Mouse (Mus musculus): ENCODE results near the gene Gimap4. TPM values are rescaled to one million over a fixed set of nuclear protein-coding genes. Genes with fewer than 3 reads are reported as not detected.
"Not testable (repeated sequence)": the region's sequence is repeated elsewhere in the genome, so short reads cannot be mapped to it uniquely, and the experiment has no call there.

The Gimap4 gene
- polyA plus RNA-seq, 1 experiment from 2014 or later, result 22.8 TPM

DNA sequence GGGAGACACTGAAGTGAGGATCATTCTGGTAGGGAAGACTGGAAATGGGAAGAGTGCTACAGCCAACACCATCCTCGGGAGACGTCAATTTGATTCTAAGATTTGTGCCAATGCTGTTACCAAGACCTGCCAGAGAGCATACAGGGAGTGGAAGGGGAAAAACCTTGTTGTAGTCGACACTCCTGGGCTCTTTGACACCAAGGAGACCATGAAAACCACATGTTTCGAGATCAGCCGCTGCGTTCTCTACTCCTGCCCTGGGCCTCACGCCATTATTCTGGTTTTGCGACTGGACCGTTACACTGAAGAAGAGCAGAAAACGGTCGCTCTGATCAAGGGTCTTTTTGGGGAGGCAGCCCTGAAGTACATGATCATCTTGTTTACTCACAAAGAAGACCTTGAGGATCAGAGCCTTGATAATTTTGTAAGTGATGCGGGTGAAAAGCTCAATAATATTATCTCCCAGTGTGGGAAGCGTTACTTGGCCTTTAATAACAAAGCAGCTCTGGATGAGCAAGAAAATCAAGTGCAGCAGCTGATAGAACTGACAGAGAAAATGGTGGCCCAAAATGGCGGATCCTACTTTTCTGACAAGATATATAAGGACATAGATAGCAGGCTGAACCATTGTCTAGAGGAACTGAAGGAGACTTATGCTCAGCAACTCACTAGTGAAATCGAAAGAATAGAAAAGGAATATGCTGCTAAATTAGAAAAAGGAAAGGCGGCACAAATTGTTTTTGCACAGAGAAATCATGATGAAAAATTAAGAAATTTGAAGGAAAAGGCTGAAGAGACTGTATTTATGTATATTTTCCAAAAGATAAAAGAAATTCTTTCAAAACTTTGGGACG, 6.6 kb upstream of the Gimap4 start:
- WGBS, result 92% methylated on average over 17 of the region's 17 CpGs
- H3K27ac ChIP-seq, result no peak overlapping the region
- no peaks in the 10 kb centered on the region for H3K27me3 ChIP-seq (replicated peaks)
- H3K9ac ChIP-seq, result no peak overlapping the region
- no peaks in the 10 kb centered on the region for H3K36me3 ChIP-seq
- 0 out of 2 replicates have a peak, but pooled peaks cover 6% of the 10 kb centered on the region for H3K4me1 ChIP-seq (replicated peaks)
- no peaks in the 10 kb centered on the region for H3K9me3 ChIP-seq
- no peak for ATAC-seq
- H3K4me3 ChIP-seq (replicated peaks), result no peak overlapping the region
- no peak overlapping the region for H3K4me2 ChIP-seq (replicated peaks)

DNA sequence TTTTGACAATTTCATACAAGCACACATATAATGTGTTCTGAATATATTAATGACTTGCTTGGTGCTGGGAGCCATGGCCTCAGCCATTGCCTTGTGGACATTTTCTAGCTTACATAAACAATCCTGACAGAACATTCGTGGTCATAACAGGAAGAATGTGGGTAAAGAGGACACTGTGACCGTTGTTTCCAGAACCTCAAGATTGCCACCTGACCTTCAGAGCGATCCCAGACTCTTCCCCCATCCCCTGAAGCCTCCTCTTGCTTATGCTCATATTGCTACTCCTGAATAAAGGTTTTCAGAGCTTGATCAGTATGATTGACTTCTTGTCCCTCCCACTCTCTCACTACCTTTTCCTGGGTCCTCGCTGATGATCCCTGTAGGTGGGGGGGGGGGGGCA, 6.0 kb upstream of the Gimap4 start:
- Histone ChIP-seq H3K27me3 (replicated peaks) (no peaks in the 10 kb centered on the region), H3K4me2 (replicated peaks) (no peak overlapping the region), H3K9me3 (no peaks in the 10 kb centered on the region), H3K4me1 (replicated peaks) (0 out of 2 replicates have a peak, but pooled peaks cover 6% of the 10 kb centered on the region), H3K4me3 (replicated peaks) (no peak overlapping the region), H3K36me3 (no peaks in the 10 kb centered on the region), H3K9ac (no peak overlapping the region), H3K27ac (no peak overlapping the region)
- ATAC-seq, result no peak
- WGBS, result 79% methylated on average over 4 of the region's 4 CpGs

DNA sequence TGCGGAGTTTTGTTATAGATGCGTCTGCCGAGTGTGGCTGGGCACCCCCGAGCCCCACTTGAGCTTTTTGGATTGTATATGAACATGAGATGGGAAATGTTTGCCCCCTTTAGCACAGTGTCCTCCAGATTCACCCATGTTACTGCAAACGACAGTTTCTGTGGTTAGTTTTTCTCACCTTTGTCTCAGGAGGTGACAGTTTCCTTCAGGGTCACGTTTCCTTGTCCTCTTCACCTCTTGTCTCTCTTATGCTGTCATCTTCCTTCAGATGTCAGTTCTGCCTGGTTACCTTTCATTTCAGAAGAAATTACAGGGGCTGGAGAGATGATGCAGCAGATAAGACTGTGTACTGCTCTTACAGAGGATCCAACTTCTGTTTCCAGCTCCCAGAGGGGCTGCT, 4.6 kb upstream of the Gimap4 start:
- ATAC-seq, result no peak
- Histone ChIP-seq H3K27me3 (replicated peaks) (no peaks in the 10 kb centered on the region), H3K36me3 (no peaks in the 10 kb centered on the region), H3K4me2 (replicated peaks) (no peak overlapping the region), H3K4me1 (replicated peaks) (0 out of 2 replicates have a peak, but pooled peaks cover 6% of the 10 kb centered on the region), H3K9ac (no peak overlapping the region), H3K4me3 (replicated peaks) (no peak overlapping the region), H3K9me3 (no peaks in the 10 kb centered on the region), H3K27ac (no peak overlapping the region)
- WGBS, result 81% methylated on average over 6 of the region's 6 CpGs

DNA sequence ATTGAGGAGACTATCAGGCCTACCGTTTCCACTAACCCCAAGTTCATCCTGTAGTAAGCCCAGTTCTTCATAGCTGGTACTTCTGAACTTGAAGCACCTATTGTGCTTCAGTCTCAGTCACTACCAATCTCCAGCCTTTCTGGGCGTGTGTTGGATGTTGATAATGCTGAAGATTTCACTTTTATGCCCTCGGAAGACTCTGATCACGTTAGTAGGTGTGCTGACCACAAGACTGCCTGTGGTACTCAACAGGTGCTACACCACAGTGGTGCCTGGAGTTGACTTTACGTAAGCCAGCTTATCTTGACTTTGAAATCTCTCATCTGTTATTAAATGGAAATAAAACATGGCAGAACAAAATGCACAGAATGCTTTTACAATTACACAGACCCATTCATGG, 3.9 kb upstream of the Gimap4 start:
- Histone ChIP-seq H3K27ac (no peak overlapping the region), H3K4me2 (replicated peaks) (no peak overlapping the region), H3K9ac (no peak overlapping the region), H3K27me3 (replicated peaks) (no peaks in the 10 kb centered on the region), H3K4me1 (replicated peaks) (0 out of 2 replicates have a peak, but pooled peaks cover 6% of the 10 kb centered on the region), H3K36me3 (no peaks in the 10 kb centered on the region), H3K9me3 (no peaks in the 10 kb centered on the region), H3K4me3 (replicated peaks) (no peak overlapping the region)
- WGBS, result 81% methylated on average over 5 of the region's 5 CpGs
- ATAC-seq, result no peak

DNA sequence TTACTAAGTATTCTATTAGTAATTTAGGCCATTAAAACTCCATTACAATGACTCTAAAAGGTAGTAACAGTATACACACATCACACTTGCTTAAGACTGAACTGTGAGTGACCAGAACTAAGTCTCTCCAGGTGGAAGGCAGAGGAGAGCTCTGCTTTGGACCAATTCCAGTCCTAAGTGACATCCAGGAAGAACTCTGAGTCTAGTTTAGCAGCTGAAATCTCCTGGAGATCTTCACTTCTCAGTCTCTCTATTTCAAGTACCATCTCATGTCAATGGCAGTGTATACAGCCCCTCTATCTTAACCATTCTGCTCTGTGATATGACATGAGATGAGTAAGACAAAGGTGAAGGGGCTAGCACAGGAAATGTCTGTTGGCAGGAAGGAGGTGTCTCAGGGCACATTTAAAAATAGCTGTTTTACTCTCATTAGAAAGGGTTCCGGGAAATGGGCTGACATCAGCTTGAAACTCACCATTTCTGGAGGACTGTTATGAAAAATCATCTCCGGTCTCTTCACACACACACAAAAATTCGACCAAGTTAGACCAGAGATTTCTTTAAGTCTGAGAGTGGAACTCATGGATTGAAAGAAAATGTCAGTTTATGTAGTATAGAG, 2.8 kb upstream of the Gimap4 start:
- no peaks in the 10 kb centered on the region for H3K9me3 ChIP-seq
- H3K36me3 ChIP-seq, result no peaks in the 10 kb centered on the region
- ATAC-seq, result no peak
- no peak overlapping the region for H3K9ac ChIP-seq
- no peak overlapping the region for H3K27ac ChIP-seq
- no peaks in the 10 kb centered on the region for H3K4me1 ChIP-seq (replicated peaks)
- no peaks in the 10 kb centered on the region for H3K27me3 ChIP-seq (replicated peaks)
- 63% methylated on average over 3 of the region's 3 CpGs for WGBS
- H3K4me3 ChIP-seq (replicated peaks), result no peak overlapping the region
- no peak overlapping the region for H3K4me2 ChIP-seq (replicated peaks)

DNA sequence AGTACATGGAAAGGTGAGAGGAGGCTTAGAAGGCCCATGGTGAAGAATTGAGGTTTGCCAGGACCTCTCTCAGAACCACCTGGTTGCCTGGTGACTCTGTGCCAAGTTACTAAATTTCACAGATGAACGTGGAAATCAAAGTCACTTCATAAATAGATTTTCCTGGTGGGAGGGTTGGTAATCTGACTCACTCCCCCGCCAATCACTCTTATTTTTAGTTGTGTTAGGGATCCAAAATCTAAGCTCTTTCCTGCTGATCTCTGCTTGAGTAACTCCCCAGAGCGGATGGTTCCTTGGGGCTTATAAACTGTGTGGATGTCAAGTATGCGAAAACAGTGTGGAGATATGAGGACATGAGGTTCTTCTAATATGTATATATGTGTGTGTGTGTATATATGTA, 2.1 kb upstream of the Gimap4 start:
- Histone ChIP-seq H3K4me3 (replicated peaks) (no peak overlapping the region), H3K4me1 (replicated peaks) (no peaks in the 10 kb centered on the region), H3K36me3 (no peaks in the 10 kb centered on the region), H3K27ac (no peak overlapping the region), H3K9me3 (no peaks in the 10 kb centered on the region), H3K27me3 (replicated peaks) (no peaks in the 10 kb centered on the region), H3K9ac (no peak overlapping the region), H3K4me2 (replicated peaks) (no peak overlapping the region)
- no peak for ATAC-seq
- 79% methylated on average over 4 of the region's 4 CpGs for WGBS

DNA sequence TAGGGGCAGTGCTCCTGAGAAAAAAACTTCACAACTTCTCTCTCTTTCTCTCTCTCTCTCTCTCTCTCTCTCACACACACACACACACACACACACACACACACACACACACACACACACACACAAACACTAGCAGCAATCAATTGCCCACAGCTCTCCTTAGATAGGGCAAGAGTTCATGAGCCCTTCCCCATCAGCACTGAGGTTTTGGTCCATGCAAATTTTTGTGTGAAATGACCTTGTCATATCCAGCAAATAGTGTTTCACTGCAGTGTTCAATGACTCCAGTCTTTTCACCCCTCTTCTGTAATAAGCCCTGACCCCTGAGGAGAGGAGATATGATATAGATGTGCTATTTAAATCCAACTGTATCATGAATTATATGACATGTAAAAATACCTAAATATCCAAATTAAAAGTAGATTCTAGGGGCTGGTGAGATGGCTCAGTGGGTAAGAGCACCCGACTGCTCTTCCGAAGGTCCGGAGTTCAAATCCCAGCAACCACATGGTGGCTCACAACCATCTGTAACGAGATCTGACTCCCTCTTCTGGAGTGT, 1.0 kb upstream of the Gimap4 start:
- not testable (repeated sequence) for H3K27me3 ChIP-seq (replicated peaks); H3K36me3 ChIP-seq; H3K9me3 ChIP-seq; H3K4me3 ChIP-seq (replicated peaks); H3K9ac ChIP-seq; H3K27ac ChIP-seq; H3K4me2 ChIP-seq (replicated peaks); H3K4me1 ChIP-seq (replicated peaks); ATAC-seq
- WGBS, result 97% methylated on average over 4 of the region's 4 CpGs

DNA sequence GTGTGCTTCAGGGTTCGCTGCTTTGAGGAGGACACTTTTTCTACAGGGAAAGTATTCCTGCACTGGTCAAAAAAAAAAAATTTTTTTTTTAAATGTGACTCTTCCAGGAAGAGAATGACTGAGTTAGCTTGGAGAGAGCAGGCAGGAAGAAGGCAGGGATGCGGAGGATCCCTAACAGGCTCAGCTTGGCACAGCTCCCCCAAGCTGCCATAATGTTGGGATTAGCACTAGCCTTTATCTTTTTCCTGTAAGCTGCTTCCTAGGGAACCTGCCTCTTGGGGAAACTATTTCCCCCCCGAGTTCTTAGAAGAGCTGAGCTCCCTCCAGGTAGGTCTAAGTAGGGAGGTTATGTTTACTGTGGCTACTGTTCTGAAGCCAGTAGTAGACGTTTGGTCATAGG, 457 bp downstream of the Gimap4 start:
- H3K4me3 ChIP-seq (replicated peaks), result no peak overlapping the region
- 62% methylated on average over 4 of the region's 4 CpGs for WGBS
- H3K4me1 ChIP-seq (replicated peaks), result no peaks in the 10 kb centered on the region
- H3K9me3 ChIP-seq, result no peaks in the 10 kb centered on the region
- H3K36me3 ChIP-seq, result no peaks in the 10 kb centered on the region
- H3K27ac ChIP-seq, result no peak overlapping the region
- H3K4me2 ChIP-seq (replicated peaks), result no peak overlapping the region; the same call in 1 of the 2 replicates
- H3K9ac ChIP-seq, result no peak overlapping the region
- no peaks in the 10 kb centered on the region for H3K27me3 ChIP-seq (replicated peaks)
- ATAC-seq, result no peak

DNA sequence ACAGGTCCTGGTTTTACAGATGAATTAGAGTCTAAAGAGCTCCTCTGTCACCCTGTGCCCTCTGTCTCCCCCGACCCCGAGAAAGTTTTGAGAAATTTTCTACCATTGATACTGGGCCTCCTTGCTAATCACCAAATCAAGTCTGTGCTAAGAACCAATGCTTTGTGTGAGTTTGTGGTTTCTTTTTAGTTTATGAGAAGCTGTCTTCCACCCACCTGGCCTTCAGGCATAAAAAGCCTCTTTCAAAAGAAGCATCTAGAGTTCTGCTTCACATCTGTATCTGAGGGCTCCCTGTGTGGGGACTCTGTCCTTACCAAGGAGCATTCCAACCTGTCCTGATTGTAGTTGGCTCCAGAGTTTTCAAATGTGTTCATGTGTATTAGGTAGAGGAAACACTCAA, 902 bp downstream of the Gimap4 start:
- Histone ChIP-seq H3K4me2 (replicated peaks) (no peak overlapping the region), H3K27ac (no peak overlapping the region), H3K27me3 (replicated peaks) (no peaks in the 10 kb centered on the region), H3K9ac (no peak overlapping the region), H3K4me3 (replicated peaks) (no peak overlapping the region), H3K4me1 (replicated peaks) (no peaks in the 10 kb centered on the region), H3K9me3 (no peaks in the 10 kb centered on the region), H3K36me3 (no peaks in the 10 kb centered on the region)
- 91% methylated on average over 2 of the region's 2 CpGs for WGBS
- no peak for ATAC-seq

DNA sequence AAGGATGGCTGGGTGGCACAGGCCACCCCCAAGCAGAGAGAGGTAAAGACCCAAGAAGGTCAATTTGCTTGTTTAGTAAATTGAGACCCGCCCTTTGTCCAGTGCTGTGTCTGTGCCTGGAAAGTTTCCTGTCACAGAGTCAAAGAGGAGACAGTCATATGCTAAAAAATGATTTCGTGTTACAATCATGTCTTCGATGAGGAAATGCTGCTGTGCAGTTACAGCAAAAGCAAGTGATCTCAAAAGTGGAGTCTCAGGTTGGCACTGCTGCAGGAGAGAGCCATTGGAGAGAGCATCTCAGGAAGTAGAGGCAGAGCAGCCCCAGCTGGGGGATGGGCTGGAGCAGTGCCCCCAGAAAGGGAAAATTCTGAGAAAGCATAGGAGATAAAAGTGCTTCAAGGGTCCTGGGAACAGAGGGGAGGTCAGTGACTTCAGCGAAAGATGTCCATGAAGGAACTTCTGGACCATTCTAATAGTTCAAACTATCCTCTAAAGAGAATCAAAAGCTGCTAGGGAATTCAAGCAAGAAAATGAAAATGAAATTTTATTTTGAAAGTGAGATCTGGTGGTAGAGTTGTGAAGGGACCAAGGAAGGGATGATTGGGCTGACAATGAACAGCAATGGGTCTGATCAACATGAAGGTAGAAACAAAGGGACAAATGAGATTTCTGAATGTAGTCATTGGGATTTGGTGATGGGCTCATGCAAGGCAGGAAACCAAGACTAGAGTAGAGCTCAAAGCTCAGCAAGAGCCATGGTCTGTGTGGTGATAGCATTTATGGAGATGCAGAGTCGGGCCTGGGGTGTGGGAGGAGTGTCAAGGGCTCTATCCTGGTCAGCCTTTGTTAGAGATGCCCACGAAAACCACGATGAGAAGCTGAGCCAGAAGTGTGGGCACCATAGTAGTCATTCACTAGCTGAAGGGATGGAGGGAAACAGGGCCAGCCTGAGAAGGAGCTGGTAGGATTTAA, 1.6 kb downstream of the Gimap4 start:
- ATAC-seq, result no peak
- no peak overlapping the region for H3K27ac ChIP-seq
- no peak overlapping the region for H3K9ac ChIP-seq
- H3K4me2 ChIP-seq (replicated peaks), result no peak overlapping the region
- H3K36me3 ChIP-seq, result no peaks in the 10 kb centered on the region
- 80% methylated on average over 7 of the region's 7 CpGs for WGBS
- H3K4me1 ChIP-seq (replicated peaks), result no peaks in the 10 kb centered on the region
- no peaks in the 10 kb centered on the region for H3K9me3 ChIP-seq
- no peak overlapping the region for H3K4me3 ChIP-seq (replicated peaks)
- H3K27me3 ChIP-seq (replicated peaks), result no peaks in the 10 kb centered on the region

DNA sequence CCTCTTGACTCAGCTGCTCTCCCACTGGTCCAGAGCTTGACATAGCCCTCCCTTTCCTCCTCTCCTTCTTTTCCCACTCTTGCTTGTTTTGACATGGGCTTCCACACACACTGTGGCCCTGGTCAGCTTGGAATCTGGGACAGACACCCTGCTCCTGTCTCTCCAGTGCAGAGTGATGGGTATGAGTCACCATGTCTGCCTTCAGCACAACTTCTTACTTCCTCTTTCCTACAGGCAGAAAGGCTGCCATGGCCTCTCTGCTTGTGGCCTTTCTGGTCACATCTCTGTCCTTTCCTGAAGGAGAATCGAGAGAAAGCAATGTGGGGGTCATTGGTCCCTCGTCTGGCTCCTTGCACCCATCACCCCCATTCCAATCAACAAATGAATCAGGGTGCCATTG, 2.7 kb downstream of the Gimap4 start:
- ATAC-seq, result no peak
- no peaks in the 10 kb centered on the region for H3K4me1 ChIP-seq (replicated peaks)
- H3K27me3 ChIP-seq (replicated peaks), result no peaks in the 10 kb centered on the region
- H3K27ac ChIP-seq, result no peak overlapping the region
- H3K36me3 ChIP-seq, result no peaks in the 10 kb centered on the region
- WGBS, result 68% methylated on average over 2 of the region's 2 CpGs
- H3K9me3 ChIP-seq, result no peaks in the 10 kb centered on the region
- H3K4me2 ChIP-seq (replicated peaks), result no peak overlapping the region
- no peak overlapping the region for H3K4me3 ChIP-seq (replicated peaks)
- no peak overlapping the region for H3K9ac ChIP-seq

DNA sequence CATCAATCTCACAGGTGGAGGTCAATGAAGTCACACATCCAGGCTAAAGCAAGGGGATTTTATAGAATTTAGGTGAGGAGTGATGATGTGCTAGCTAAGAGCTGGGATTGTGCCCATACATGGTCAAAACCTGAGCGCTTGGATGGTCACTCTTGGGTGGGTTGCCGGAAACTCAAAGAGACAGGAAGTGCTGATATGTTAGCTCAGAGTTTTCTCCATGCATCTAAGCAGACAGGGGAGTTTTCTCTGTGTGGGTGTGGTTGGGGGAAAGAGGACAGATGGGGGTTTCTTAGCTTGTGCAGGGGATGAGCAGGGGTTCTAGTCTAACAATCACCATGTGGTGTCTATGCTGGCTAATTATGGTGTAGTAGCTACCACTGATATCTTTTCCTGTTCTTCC, 5.0 kb downstream of the Gimap4 start:
- WGBS, result 78% methylated on average over 2 of the region's 2 CpGs
- Histone ChIP-seq H3K4me1 (replicated peaks) (no peaks in the 10 kb centered on the region), H3K36me3 (no peaks in the 10 kb centered on the region), H3K9me3 (no peaks in the 10 kb centered on the region), H3K9ac (no peak overlapping the region), H3K4me3 (replicated peaks) (no peak overlapping the region), H3K27ac (no peak overlapping the region), H3K27me3 (replicated peaks) (no peaks in the 10 kb centered on the region), H3K4me2 (replicated peaks) (no peak overlapping the region)
- ATAC-seq, result no peak

Measured in intestine, embryonic 15.5 days (tissue).